Mouse (Mus musculus) liver, adult 2 months (tissue): ENCODE data around the gene Acta1.

Experiments
- CTCF ChIP-seq: fragments of 200-500 bp; IDR thresholded peaks from 2 replicates; pipeline ENCODE4 v1.5.1; 2011; ENCODE audit warnings: low read depth, low read length, control low read depth
- POLR2A ChIP-seq: fragments of 200-500 bp; IDR thresholded peaks from 2 replicates; pipeline ENCODE4 v1.6.1; 2011; ENCODE audit warnings: low read length, control low read depth; ENCODE audit not compliant: insufficient read depth; ENCODE audit errors: extremely low read depth

GRCm38 (mm10) chr8:123865786-123866185 is 28.8 kb downstream of the Acta1 start:
- TF ChIP-seq CTCF, result no peak
- TF ChIP-seq POLR2A, result no peak
